Mouse (Mus musculus): ENCODE data around the gene Vav3.

- TF ChIP-seq GATA1 (IDR thresholded peaks at IDR 0.05; ENCODE audit: borderline replicate concordance, low read length) (no peak), FLI1 (IDR thresholded peaks at IDR 0.05; ENCODE audit: low read length) (no peak)
Observed at GRCm38 (mm10) chr3:109692613-109693012, 352.2 kb downstream of the Vav3 start.
